Mouse (Mus musculus): Measurements from ENCODE around the gene Rbm20. TPM values are rescaled to one million over a fixed set of nuclear protein-coding genes. Genes with fewer than 3 reads are reported as not detected.
A peak's percentile ranks its signal among the peaks of the same experiment; 100 is the strongest.

Gene Rbm20
- 2.2 and 3.6 TPM in 2 replicates for polyA plus RNA-seq (2014; fragmentation: Nextera tagmentation; extraction: Ambion mirVana)

DNA sequence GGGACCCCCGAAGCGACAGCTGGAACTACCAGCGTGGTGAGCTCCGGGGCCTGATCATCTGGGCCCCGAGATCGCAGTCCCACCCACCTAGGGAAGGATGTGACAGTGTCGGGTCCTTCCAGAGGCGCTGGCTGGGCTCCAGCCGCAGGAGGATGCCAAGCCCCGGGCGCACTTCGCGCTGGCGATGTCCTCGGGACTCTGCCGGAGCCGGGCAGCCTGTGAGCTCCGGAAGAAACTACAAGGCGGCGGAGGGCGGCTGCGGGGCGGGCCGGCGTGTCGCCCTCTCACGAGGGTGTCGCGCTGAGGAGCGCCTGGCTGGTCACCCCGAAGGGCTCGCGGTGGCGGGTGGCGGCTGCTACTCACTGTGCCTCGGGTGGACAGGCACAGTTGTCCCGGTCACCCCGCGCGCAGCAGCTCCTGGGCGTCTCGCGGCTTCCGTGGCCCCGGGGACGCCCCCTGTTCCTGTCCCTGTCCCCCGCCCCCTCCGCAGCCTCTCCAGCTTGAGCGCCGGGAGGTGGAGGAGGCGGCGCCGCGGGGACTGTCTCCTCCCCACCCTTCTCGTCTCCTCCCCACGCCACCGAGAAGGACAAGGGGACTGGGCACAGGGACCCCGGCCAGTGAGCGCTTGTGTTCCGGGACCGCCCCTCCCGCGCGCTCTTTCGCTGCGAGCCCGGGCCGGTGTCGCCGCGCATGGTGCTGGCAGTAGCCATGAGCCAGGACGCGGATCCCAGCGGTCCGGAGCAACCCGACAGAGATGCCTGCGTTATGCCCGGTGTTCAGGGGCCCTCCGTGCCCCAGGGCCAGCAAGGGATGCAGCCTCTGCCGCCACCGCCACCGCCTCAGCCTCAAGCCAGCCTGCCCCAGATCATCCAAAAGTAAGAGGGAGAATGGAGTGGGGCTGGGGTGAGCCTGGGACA is at the start of gene Rbm20:
Rbm20 (plus strand) TSS at position 589 of the 917 bp plus-strand sequence.
- H3K4me2 ChIP-seq (replicated peaks; ENCODE audit: low read depth, low read length), result peak within 1 kb of the TSS; percentile 100
- ATAC-seq (ENCODE audit: low FRiP score, low TSS enrichment), result peak; percentile 91
- H3K9ac ChIP-seq (ENCODE audit: low read depth, low read length), result peak within 1 kb of the TSS; percentile 61
- H3K27ac ChIP-seq (ENCODE audit: low read depth, low read length), result no peak within 1 kb of the TSS
- H3K4me3 ChIP-seq (ENCODE audit: low read length), result peak within 1 kb of the TSS; percentile 61
- H3K9me3 ChIP-seq (ENCODE audit: control insufficient read depth, low read length), result no peaks in the 10 kb centered on the region
- H3K4me1 ChIP-seq (ENCODE audit: control insufficient read depth, insufficient read depth, low read length), result 0 out of 2 replicates have a peak, but pooled peaks cover 2% of the 10 kb centered on the region
- H3K27me3 ChIP-seq (ENCODE audit: control insufficient read depth, insufficient read depth, low read length), result peaks cover 38% of the 10 kb centered on the region
- WGBS, result under 1% methylated on average over 65 of the region's 82 CpGs
- H3K36me3 ChIP-seq (ENCODE audit: control insufficient read depth, insufficient read depth, low read length), result no peaks in the 10 kb centered on the region

DNA sequence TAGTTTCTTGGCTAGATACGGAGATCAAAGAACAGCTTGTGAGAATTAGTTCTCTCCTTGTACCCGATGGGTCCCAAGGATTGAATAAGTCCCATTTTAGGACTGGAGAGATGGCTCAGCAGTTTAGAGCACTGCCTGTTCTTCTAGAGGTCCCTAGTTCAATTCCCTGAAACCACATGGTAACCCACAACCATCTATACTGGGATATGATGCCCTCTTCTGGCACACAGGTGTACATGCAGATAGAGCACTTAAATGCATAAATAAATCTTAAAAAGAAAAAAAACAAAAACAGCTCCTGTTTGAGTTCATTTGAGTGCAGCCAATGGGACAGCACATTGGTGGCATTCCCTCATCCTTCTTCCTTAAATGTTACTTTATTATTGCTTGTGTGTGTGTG is 39.1 kb upstream of the Rbm20 start:
- Histone ChIP-seq H3K4me3 (ENCODE audit: low read length) (no peak overlapping the region), H3K27me3 (ENCODE audit: control insufficient read depth, insufficient read depth, low read length) (no peaks in the 10 kb centered on the region), H3K4me1 (ENCODE audit: control insufficient read depth, insufficient read depth, low read length) (no peaks in the 10 kb centered on the region), H3K27ac (ENCODE audit: low read depth, low read length) (no peak overlapping the region), H3K36me3 (ENCODE audit: control insufficient read depth, insufficient read depth, low read length) (peaks cover 87% of the 10 kb centered on the region), H3K4me2 (replicated peaks; ENCODE audit: low read depth, low read length) (no peak overlapping the region), H3K9ac (ENCODE audit: low read depth, low read length) (no peak overlapping the region), H3K9me3 (ENCODE audit: control insufficient read depth, low read length) (no peaks in the 10 kb centered on the region)
- WGBS, result 98% methylated on average over 2 of the region's 2 CpGs
- no peak for ATAC-seq (ENCODE audit: low FRiP score, low TSS enrichment)

DNA sequence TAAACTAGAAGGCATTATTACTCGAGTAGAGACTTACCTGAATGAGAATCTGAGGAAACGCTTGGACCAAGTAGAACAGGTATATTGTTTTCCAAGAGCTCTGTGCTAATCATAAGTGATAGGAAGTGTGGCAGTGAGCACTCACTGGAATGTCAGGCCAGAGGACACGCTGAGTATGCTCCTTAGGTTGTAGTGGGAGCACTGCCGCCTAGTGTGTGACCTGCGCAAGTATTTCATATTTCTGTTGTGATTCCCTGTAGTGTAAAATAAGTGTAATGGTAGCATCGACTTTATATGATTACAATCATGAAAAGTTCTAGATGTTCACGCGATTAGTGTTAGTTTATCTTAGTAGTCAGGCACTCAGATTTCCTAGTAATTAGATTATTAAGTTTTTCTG is 38.4 kb upstream of the Rbm20 start:
- no peaks in the 10 kb centered on the region for H3K27me3 ChIP-seq (ENCODE audit: control insufficient read depth, insufficient read depth, low read length)
- H3K9ac ChIP-seq (ENCODE audit: low read depth, low read length), result no peak overlapping the region
- H3K4me3 ChIP-seq (ENCODE audit: low read length), result no peak overlapping the region
- ATAC-seq (ENCODE audit: low FRiP score, low TSS enrichment), result no peak
- peaks cover 87% of the 10 kb centered on the region for H3K36me3 ChIP-seq (ENCODE audit: control insufficient read depth, insufficient read depth, low read length)
- no peaks in the 10 kb centered on the region for H3K9me3 ChIP-seq (ENCODE audit: control insufficient read depth, low read length)
- no peak overlapping the region for H3K4me2 ChIP-seq (replicated peaks; ENCODE audit: low read depth, low read length)
- WGBS, result 92% methylated on average over 8 of the region's 8 CpGs
- H3K4me1 ChIP-seq (ENCODE audit: control insufficient read depth, insufficient read depth, low read length), result no peaks in the 10 kb centered on the region
- H3K27ac ChIP-seq (ENCODE audit: low read depth, low read length), result no peak overlapping the region

- Histone ChIP-seq H3K4me3 (ENCODE audit: low read length) (no peak overlapping the region), H3K9me3 (ENCODE audit: control insufficient read depth, low read length) (no peaks in the 10 kb centered on the region), H3K36me3 (ENCODE audit: control insufficient read depth, insufficient read depth, low read length) (peaks cover 67% of the 10 kb centered on the region), H3K27me3 (ENCODE audit: control insufficient read depth, insufficient read depth, low read length) (no peaks in the 10 kb centered on the region), H3K4me2 (replicated peaks; ENCODE audit: low read depth, low read length) (no peak overlapping the region), H3K4me1 (ENCODE audit: control insufficient read depth, insufficient read depth, low read length) (peaks cover 2% of the 10 kb centered on the region), H3K27ac (ENCODE audit: low read depth, low read length) (no peak overlapping the region), H3K9ac (ENCODE audit: low read depth, low read length) (no peak overlapping the region)
- no peak for ATAC-seq (ENCODE audit: low FRiP score, low TSS enrichment)
- WGBS, result 88% methylated on average over 9 of the region's 9 CpGs
Observed at GRCm38 (mm10) chr19:53644020-53644595, 33.0 kb upstream of the Rbm20 start.

DNA sequence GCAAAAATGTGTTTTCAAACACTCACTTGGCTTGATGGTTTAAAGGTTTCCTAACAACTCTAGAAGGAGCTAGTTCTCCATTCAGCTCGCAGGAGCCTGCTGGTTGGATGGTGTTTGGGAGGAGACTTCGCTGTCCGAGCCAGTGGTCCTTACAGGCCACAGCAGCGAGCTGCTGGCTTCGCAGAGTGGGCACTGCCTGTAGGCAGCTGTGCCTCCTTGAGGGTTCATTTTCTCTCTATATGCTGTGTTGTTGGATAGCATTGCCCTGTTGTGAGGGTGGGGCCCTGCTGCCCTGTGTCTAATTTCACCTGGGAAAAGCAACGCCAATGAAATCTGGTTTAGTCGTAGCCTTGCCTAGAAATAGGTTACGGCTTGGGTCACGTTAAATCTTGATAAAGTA is 29.8 kb upstream of the Rbm20 start:
- no peaks in the 10 kb centered on the region for H3K9me3 ChIP-seq (ENCODE audit: control insufficient read depth, low read length)
- no peak overlapping the region for H3K9ac ChIP-seq (ENCODE audit: low read depth, low read length)
- H3K4me3 ChIP-seq (ENCODE audit: low read length), result no peak overlapping the region
- no peak for ATAC-seq (ENCODE audit: low FRiP score, low TSS enrichment)
- H3K4me2 ChIP-seq (replicated peaks; ENCODE audit: low read depth, low read length), result no peak overlapping the region
- H3K27ac ChIP-seq (ENCODE audit: low read depth, low read length), result no peak overlapping the region
- 79% methylated on average over 9 of the region's 9 CpGs for WGBS
- peaks cover 21% of the 10 kb centered on the region for H3K4me1 ChIP-seq (ENCODE audit: control insufficient read depth, insufficient read depth, low read length)
- H3K36me3 ChIP-seq (ENCODE audit: control insufficient read depth, insufficient read depth, low read length), result peaks cover 37% of the 10 kb centered on the region
- no peaks in the 10 kb centered on the region for H3K27me3 ChIP-seq (ENCODE audit: control insufficient read depth, insufficient read depth, low read length)

DNA sequence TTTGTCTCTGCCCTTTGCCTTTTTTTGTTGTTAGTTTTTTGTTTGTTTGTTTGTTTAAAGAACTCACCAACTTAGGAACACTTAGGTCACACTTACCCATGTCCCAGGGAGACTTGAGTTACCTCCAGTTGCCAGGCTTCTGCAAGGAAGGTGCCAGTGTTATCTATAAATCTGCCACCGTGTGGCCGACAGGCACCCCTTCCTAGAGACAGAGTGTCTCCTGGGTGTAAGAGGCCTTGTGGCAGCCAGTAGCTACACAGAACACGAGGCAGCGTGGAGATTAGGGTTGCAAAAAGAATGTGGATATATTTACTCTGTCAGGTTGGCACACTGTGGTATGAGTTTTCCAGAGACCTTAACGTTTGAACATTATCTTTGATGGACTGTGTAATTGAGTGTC is 29.1 kb upstream of the Rbm20 start:
- no peaks in the 10 kb centered on the region for H3K27me3 ChIP-seq (ENCODE audit: control insufficient read depth, insufficient read depth, low read length)
- H3K27ac ChIP-seq (ENCODE audit: low read depth, low read length), result no peak overlapping the region
- ATAC-seq (ENCODE audit: low FRiP score, low TSS enrichment), result no peak
- peaks cover 35% of the 10 kb centered on the region for H3K36me3 ChIP-seq (ENCODE audit: control insufficient read depth, insufficient read depth, low read length)
- WGBS, result 15% methylated on average over 5 of the region's 5 CpGs
- no peaks in the 10 kb centered on the region for H3K9me3 ChIP-seq (ENCODE audit: control insufficient read depth, low read length)
- no peak overlapping the region for H3K4me2 ChIP-seq (replicated peaks; ENCODE audit: low read depth, low read length)
- H3K4me3 ChIP-seq (ENCODE audit: low read length), result no peak overlapping the region
- no peak overlapping the region for H3K9ac ChIP-seq (ENCODE audit: low read depth, low read length)
- peaks cover 28% of the 10 kb centered on the region for H3K4me1 ChIP-seq (ENCODE audit: control insufficient read depth, insufficient read depth, low read length)

DNA sequence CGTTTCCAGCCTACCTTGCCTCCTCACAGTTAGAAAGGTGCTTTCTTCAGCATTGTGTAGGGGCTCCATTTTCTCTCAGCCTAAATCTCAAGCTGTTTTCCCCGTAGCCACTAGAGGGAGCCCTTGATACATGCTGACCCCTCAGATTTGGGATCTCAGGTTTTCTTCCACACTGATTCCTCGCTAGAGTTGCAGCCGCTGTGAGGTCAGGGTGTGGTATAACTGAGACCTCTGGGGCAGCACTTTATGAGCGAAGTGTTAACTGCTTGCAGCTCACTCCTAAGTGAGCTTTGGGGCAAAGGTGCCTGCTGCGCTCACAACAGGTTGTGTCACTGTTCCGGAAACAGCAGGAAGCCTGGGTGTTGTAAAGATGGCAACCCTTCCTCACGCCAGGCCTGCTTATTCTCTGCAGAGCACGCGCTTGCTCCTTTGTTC is 28.3 kb upstream of the Rbm20 start:
- ATAC-seq (ENCODE audit: low FRiP score, low TSS enrichment), result peak; percentile 48
- Histone ChIP-seq H3K9ac (ENCODE audit: low read depth, low read length) (no peak overlapping the region), H3K36me3 (ENCODE audit: control insufficient read depth, insufficient read depth, low read length) (peaks cover 28% of the 10 kb centered on the region), H3K4me1 (ENCODE audit: control insufficient read depth, insufficient read depth, low read length) (peaks cover 33% of the 10 kb centered on the region), H3K4me3 (ENCODE audit: low read length) (no peak overlapping the region), H3K27ac (ENCODE audit: low read depth, low read length) (peak overlapping the region; percentile 72; the same call in 1 of the 2 replicates), H3K4me2 (replicated peaks; ENCODE audit: low read depth, low read length) (peak overlapping the region; percentile 19; the same call in 1 of the 2 replicates), H3K27me3 (ENCODE audit: control insufficient read depth, insufficient read depth, low read length) (no peaks in the 10 kb centered on the region), H3K9me3 (ENCODE audit: control insufficient read depth, low read length) (no peaks in the 10 kb centered on the region)
- WGBS, result 14% methylated on average over 10 of the region's 10 CpGs

DNA sequence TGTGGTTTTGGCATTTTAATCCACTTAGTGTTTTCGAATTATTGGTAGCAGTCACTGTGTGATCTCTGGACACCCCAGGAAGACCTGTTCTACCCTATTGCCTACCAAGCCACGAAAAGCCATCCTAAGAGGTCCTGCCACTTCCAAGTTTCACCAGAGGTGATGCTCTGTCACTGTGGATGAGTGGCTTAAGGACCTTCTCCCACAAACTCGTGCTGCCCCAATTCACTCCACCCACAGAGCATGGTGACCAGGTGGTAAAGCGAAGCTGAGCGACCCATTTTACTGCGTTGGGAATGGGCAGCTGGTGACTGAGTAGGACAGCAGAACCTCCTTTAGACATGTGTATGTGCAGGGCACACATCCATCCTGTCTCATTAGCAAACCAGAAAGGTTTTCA is 27.7 kb upstream of the Rbm20 start:
- Histone ChIP-seq H3K4me2 (replicated peaks; ENCODE audit: low read depth, low read length) (no peak overlapping the region), H3K27me3 (ENCODE audit: control insufficient read depth, insufficient read depth, low read length) (no peaks in the 10 kb centered on the region), H3K36me3 (ENCODE audit: control insufficient read depth, insufficient read depth, low read length) (peaks cover 24% of the 10 kb centered on the region), H3K4me1 (ENCODE audit: control insufficient read depth, insufficient read depth, low read length) (peaks cover 39% of the 10 kb centered on the region), H3K9me3 (ENCODE audit: control insufficient read depth, low read length) (no peaks in the 10 kb centered on the region), H3K4me3 (ENCODE audit: low read length) (no peak overlapping the region), H3K27ac (ENCODE audit: low read depth, low read length) (peak overlapping the region; percentile 72), H3K9ac (ENCODE audit: low read depth, low read length) (no peak overlapping the region)
- peak; percentile 16 for ATAC-seq (ENCODE audit: low FRiP score, low TSS enrichment)
- WGBS, result 56% methylated on average over 6 of the region's 6 CpGs

DNA sequence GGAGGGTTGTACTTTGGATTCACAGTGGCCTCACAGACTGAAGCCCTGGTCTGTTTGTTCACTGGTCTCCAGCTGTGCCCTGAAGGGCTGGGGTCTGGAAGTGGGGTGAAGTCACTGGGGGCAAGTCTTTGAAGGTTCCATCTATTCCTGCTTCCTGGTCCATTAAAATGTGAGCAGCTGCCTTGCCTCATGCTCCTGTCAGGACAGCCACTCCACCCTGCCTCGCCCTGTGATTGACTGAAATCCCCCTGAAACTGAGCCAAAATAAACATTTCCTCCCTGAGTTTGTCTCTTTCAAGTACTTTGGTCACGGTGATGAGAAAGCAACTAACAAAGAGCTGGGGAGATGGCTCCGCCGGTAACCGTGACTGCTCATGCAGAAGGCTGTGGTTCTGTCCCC is 27.3 kb upstream of the Rbm20 start:
- ATAC-seq (ENCODE audit: low FRiP score, low TSS enrichment), result peak; percentile 73
- peaks cover 21% of the 10 kb centered on the region for H3K36me3 ChIP-seq (ENCODE audit: control insufficient read depth, insufficient read depth, low read length)
- H3K4me2 ChIP-seq (replicated peaks; ENCODE audit: low read depth, low read length), result no peak overlapping the region
- 9% methylated on average over 5 of the region's 5 CpGs for WGBS
- no peaks in the 10 kb centered on the region for H3K27me3 ChIP-seq (ENCODE audit: control insufficient read depth, insufficient read depth, low read length)
- peak overlapping the region; percentile 72 for H3K27ac ChIP-seq (ENCODE audit: low read depth, low read length)
- no peaks in the 10 kb centered on the region for H3K9me3 ChIP-seq (ENCODE audit: control insufficient read depth, low read length)
- H3K4me3 ChIP-seq (ENCODE audit: low read length), result no peak overlapping the region
- H3K9ac ChIP-seq (ENCODE audit: low read depth, low read length), result no peak overlapping the region
- H3K4me1 ChIP-seq (ENCODE audit: control insufficient read depth, insufficient read depth, low read length), result peaks cover 42% of the 10 kb centered on the region

All from kidney, embryonic 14.5 days (tissue).